Mouse (Mus musculus) midbrain, embryonic 14.5 days (tissue): ENCODE results near the gene Nr4a1. TPM values are rescaled to one million over a fixed set of nuclear protein-coding genes. Genes with fewer than 3 reads are reported as not detected.

ENCODE experiments used
- ATAC-seq: fragments of 200-750 bp; cut with Nextera tagmentation; 2 replicates; pipeline ENCODE4 v1.8.0; 2017; ENCODE audit warnings: moderate number of reproducible peaks, moderate library complexity; ENCODE audit not compliant: low FRiP score, low TSS enrichment
- DNase-seq: peaks from one replicate; pipeline ENCODE4 v3.0.0-alpha.2; 2015
- H3K27ac ChIP-seq: fragments of 300-500 bp; sonication (generic); replicated peaks from 2 replicates; pipeline ENCODE4 v1.5.1; 2014; ENCODE audit warnings: mild to moderate bottlenecking, low read depth, low read length, moderate library complexity
- H3K27me3 ChIP-seq: fragments of 300-500 bp; sonication (generic); 2 replicates; pipeline ENCODE4 v1.6.1; 2014; ENCODE audit warnings: low read length, control low read depth, mixed read lengths; ENCODE audit not compliant: control insufficient read depth, insufficient read depth
- H3K36me3 ChIP-seq: fragments of 300-500 bp; sonication (generic); 2 replicates; pipeline ENCODE4 v1.6.1; 2014; ENCODE audit warnings: low read length, control low read depth; ENCODE audit not compliant: control insufficient read depth, insufficient read depth
- H3K4me1 ChIP-seq: fragments of 300-500 bp; sonication (generic); 2 replicates; pipeline ENCODE4 v1.6.1; 2014; ENCODE audit warnings: mild to moderate bottlenecking, antibody characterized with exemption, low read length, control low read depth; ENCODE audit not compliant: control insufficient read depth, insufficient read depth
- H3K4me2 ChIP-seq: fragments of 300-500 bp; sonication (generic); 2 replicates; pipeline ENCODE4 v1.6.1; 2014; ENCODE audit warnings: mild to moderate bottlenecking, low read length, moderate library complexity
- H3K4me3 ChIP-seq: fragments of 300-500 bp; sonication (generic); replicated peaks from 2 replicates; pipeline ENCODE4 v1.5.1; 2014; ENCODE audit warnings: low read depth, low read length
- H3K9ac ChIP-seq: fragments of 300-500 bp; sonication (generic); replicated peaks from 2 replicates; pipeline ENCODE4 v1.6.1; 2014; ENCODE audit warnings: mild to moderate bottlenecking, low read length, moderate library complexity
- H3K9me3 ChIP-seq: fragments of 300-500 bp; sonication (generic); 2 replicates; pipeline ENCODE4 v1.6.1; 2016; ENCODE audit warnings: low read length, control low read depth, mixed read lengths; ENCODE audit not compliant: control insufficient read depth
- WGBS: fragments of 180-500 bp; shearing (Covaris S2); extraction: QIAGEN DNeasy Blood & Tissue Kit; methylation state at CpG from one replicate; pipeline ENCODE4 v1.1.7; 2014; 5-methylcytosine and 5-hydroxymethylcytosine counted together
- polyA plus RNA-seq: library from polyadenylated mRNA; unstranded; fragments of >200 nt; fragmentation: Nextera tagmentation; extraction: Ambion mirVana; gene quantifications from 2 replicates; pipeline ENCODE4 v1.2.1, GENCODE M21; 2014

The Nr4a1 gene
- polyA plus RNA-seq, 1 experiment from 2014 or later, result 2.9 TPM

GRCm38 (mm10) chr15:101303830-101304229, 49.8 kb downstream of the Nr4a1 start:
- no peak overlapping the region for H3K4me3 ChIP-seq
- DNase-seq, result no peak
- H3K4me1 ChIP-seq, result no peaks in the 10 kb centered on the region
- no peak overlapping the region for H3K9ac ChIP-seq
- WGBS, result 79% methylated on average over 4 of the region's 4 CpGs
- H3K4me2 ChIP-seq, result no peak overlapping the region
- no peaks in the 10 kb centered on the region for H3K36me3 ChIP-seq
- no peak overlapping the region for H3K27ac ChIP-seq
- ATAC-seq, result no peak
- H3K9me3 ChIP-seq, result no peaks in the 10 kb centered on the region
- no peaks in the 10 kb centered on the region for H3K27me3 ChIP-seq

- Histone ChIP-seq H3K36me3 (no peaks in the 10 kb centered on the region), H3K9ac (no peak overlapping the region), H3K4me1 (no peaks in the 10 kb centered on the region), H3K27ac (no peak overlapping the region), H3K4me2 (no peak overlapping the region), H3K9me3 (no peaks in the 10 kb centered on the region), H3K4me3 (no peak overlapping the region), H3K27me3 (no peaks in the 10 kb centered on the region)
- 94% methylated on average over 4 of the region's 4 CpGs for WGBS
- ATAC-seq, result no peak
- no peak for DNase-seq
These were observed 52.4 kb downstream of the Nr4a1 start for GRCm38 (mm10) chr15:101306459-101306858.

GRCm38 (mm10) chr15:101308440-101309348, 54.6 kb downstream of the Nr4a1 start:
- WGBS, result 59% methylated on average over 13 of the region's 13 CpGs

GRCm38 (mm10) chr15:101309493-101309892, 55.4 kb downstream of the Nr4a1 start:
- H3K4me3 ChIP-seq, result no peak overlapping the region
- H3K36me3 ChIP-seq, result no peaks in the 10 kb centered on the region
- 52% methylated on average over 5 of the region's 5 CpGs for WGBS
- H3K27ac ChIP-seq, result no peak overlapping the region
- no peak for DNase-seq
- H3K4me2 ChIP-seq, result no peak overlapping the region
- H3K27me3 ChIP-seq, result no peaks in the 10 kb centered on the region
- no peak overlapping the region for H3K9ac ChIP-seq
- ATAC-seq, result no peak
- no peaks in the 10 kb centered on the region for H3K9me3 ChIP-seq
- H3K4me1 ChIP-seq, result no peaks in the 10 kb centered on the region

More at GRCm38 (mm10) chr15:101308440-101309348, 54.6 kb downstream of the Nr4a1 start:
- no peak overlapping the region for H3K4me2 ChIP-seq
- no peaks in the 10 kb centered on the region for H3K27me3 ChIP-seq
- H3K4me3 ChIP-seq, result no peak overlapping the region
- DNase-seq, result no peak
- H3K9me3 ChIP-seq, result no peaks in the 10 kb centered on the region
- no peak for ATAC-seq
- H3K36me3 ChIP-seq, result no peaks in the 10 kb centered on the region
- H3K4me1 ChIP-seq, result no peaks in the 10 kb centered on the region
- no peak overlapping the region for H3K27ac ChIP-seq
- H3K9ac ChIP-seq, result no peak overlapping the region

GRCm38 (mm10) chr15:101311087-101311770, 57.2 kb downstream of the Nr4a1 start:
- no peak overlapping the region for H3K4me3 ChIP-seq
- H3K4me1 ChIP-seq, result no peaks in the 10 kb centered on the region
- H3K9ac ChIP-seq, result no peak overlapping the region
- H3K27me3 ChIP-seq, result no peaks in the 10 kb centered on the region
- ATAC-seq, result no peak
- no peak for DNase-seq
- no peaks in the 10 kb centered on the region for H3K9me3 ChIP-seq
- no peaks in the 10 kb centered on the region for H3K36me3 ChIP-seq
- 62% methylated on average over 14 of the region's 15 CpGs for WGBS
- no peak overlapping the region for H3K4me2 ChIP-seq
- H3K27ac ChIP-seq, result no peak overlapping the region

- 85% methylated on average over 6 of the region's 6 CpGs for WGBS
- no peak for ATAC-seq
- H3K9ac ChIP-seq, result no peak overlapping the region
- H3K4me1 ChIP-seq, result no peaks in the 10 kb centered on the region
- H3K27me3 ChIP-seq, result no peaks in the 10 kb centered on the region
- H3K9me3 ChIP-seq, result no peaks in the 10 kb centered on the region
- no peaks in the 10 kb centered on the region for H3K36me3 ChIP-seq
- no peak overlapping the region for H3K4me3 ChIP-seq
- no peak overlapping the region for H3K27ac ChIP-seq
- no peak overlapping the region for H3K4me2 ChIP-seq
- no peak for DNase-seq
These were observed 57.9 kb downstream of the Nr4a1 start for GRCm38 (mm10) chr15:101312006-101312405.

GRCm38 (mm10) chr15:101315378-101315777, 61.3 kb downstream of the Nr4a1 start:
- WGBS, result 85% methylated on average over 4 of the region's 4 CpGs
- ATAC-seq, result no peak
- Histone ChIP-seq H3K36me3 (no peaks in the 10 kb centered on the region), H3K9me3 (no peaks in the 10 kb centered on the region), H3K9ac (no peak overlapping the region), H3K27me3 (no peaks in the 10 kb centered on the region), H3K4me1 (no peaks in the 10 kb centered on the region), H3K27ac (no peak overlapping the region), H3K4me2 (no peak overlapping the region), H3K4me3 (no peak overlapping the region)
- no peak for DNase-seq

- no peak overlapping the region for H3K4me3 ChIP-seq
- no peaks in the 10 kb centered on the region for H3K36me3 ChIP-seq
- no peaks in the 10 kb centered on the region for H3K27me3 ChIP-seq
- no peaks in the 10 kb centered on the region for H3K4me1 ChIP-seq
- no peaks in the 10 kb centered on the region for H3K9me3 ChIP-seq
- DNase-seq (peak; percentile 89), ATAC-seq (peak; percentile 76; the same call in 1 of the 2 replicates)
- no peak overlapping the region for H3K27ac ChIP-seq
- H3K4me2 ChIP-seq, result peak overlapping the region; percentile 3; the same call in 1 of the 2 replicates
- no peak overlapping the region for H3K9ac ChIP-seq
- 3% methylated on average over 11 of the region's 11 CpGs for WGBS
These were observed 61.8 kb downstream of the Nr4a1 start for GRCm38 (mm10) chr15:101315832-101316231.
